In genomic region chr5:96983142-96983541, GRCm38 (mm10) we compare ENCODE assay signal across 14 mouse cellular contexts. TPM values are rescaled to one million over a fixed set of nuclear protein-coding genes. Genes with fewer than 3 reads are reported as not detected.
DNase-seq lines count a peak whose midpoint lies in the region; ATAC-seq and TF ChIP-seq lines count a peak whose summit lies in the region.
"Had no signal": no experiment of that assay in that cellular context is flagged by ENCODE, and none has a peak within 500 bp of the region (broad histone marks: within the 10 kb centered on the region; RNA-seq: fewer than 3 reads in every experiment).

No protein-coding gene starts in this region.

- TF ChIP-seq CTCF in small intestine, adult 2 months (IDR thresholded peaks at IDR 0.05; ENCODE audit: extremely low read depth, insufficient read length, insufficient replicate concordance, low read depth, low read length) = no peak

- no peak for TF ChIP-seq POLR2A in small intestine, adult 2 months (IDR thresholded peaks at IDR 0.05; ENCODE audit: low read depth, low read length)

- no peaks in the 10 kb centered on the region for H3K27me3 ChIP-seq in heart, embryonic 15.5 days
- H3K27me3 ChIP-seq in lung, embryonic 16.5 days (ENCODE audit: control insufficient read depth, insufficient read depth, low read depth, low read length) = no peaks in the 10 kb centered on the region
- no peaks in the 10 kb centered on the region for H3K27me3 ChIP-seq in intestine, embryonic 16.5 days (replicated peaks; ENCODE audit: control insufficient read depth, insufficient read depth, low read length)
- H3K27me3 ChIP-seq in small intestine, adult 2 months (ENCODE audit: control insufficient read depth, insufficient read depth, low read length) = no peaks in the 10 kb centered on the region

- H3K36me3 ChIP-seq in heart, embryonic 15.5 days = no peaks in the 10 kb centered on the region
- H3K36me3 ChIP-seq in lung, embryonic 16.5 days (ENCODE audit: control insufficient read depth, insufficient read depth, low read length) = no peaks in the 10 kb centered on the region
- H3K36me3 ChIP-seq in intestine, embryonic 16.5 days (ENCODE audit: control insufficient read depth, insufficient read depth, low read length) = no peaks in the 10 kb centered on the region
- no peaks in the 10 kb centered on the region for H3K36me3 ChIP-seq in small intestine, adult 2 months (ENCODE audit: control insufficient read depth, insufficient read depth, low read length)
- H3K36me3 ChIP-seq: liver, embryonic 15.5 days had no signal

- peak overlapping the region; percentile 26; the same call in 1 of the 2 replicates for H3K27ac ChIP-seq in heart, embryonic 15.5 days
- H3K27ac ChIP-seq in lung, embryonic 16.5 days (ENCODE audit: low read length) = no peak overlapping the region; the same call in 1 of the 2 replicates
- peak overlapping the region; percentile 5; the same call in 1 of the 2 replicates for H3K27ac ChIP-seq in intestine, embryonic 16.5 days (ENCODE audit: low read length)
- H3K27ac ChIP-seq in small intestine, adult 2 months (ENCODE audit: insufficient read depth, low read depth, low read length) = no peak overlapping the region
- H3K27ac ChIP-seq: liver, embryonic 15.5 days had no signal

- no peak overlapping the region for H3K4me3 ChIP-seq in heart, embryonic 15.5 days
- H3K4me3 ChIP-seq in lung, embryonic 16.5 days (ENCODE audit: low read length) = no peak overlapping the region
- no peak overlapping the region for H3K4me3 ChIP-seq in intestine, embryonic 16.5 days (ENCODE audit: low read length)
- peak overlapping the region; percentile 31; the same call in 1 of the 2 replicates for H3K4me3 ChIP-seq in small intestine, adult 2 months (ENCODE audit: low read depth, low read length)
- H3K4me3 ChIP-seq: erythroblast, embryonic 14.5 days; liver, embryonic 15.5 days had no signal

- H3K9ac ChIP-seq in heart, embryonic 15.5 days = no peak overlapping the region
- H3K9ac ChIP-seq in lung, embryonic 16.5 days (ENCODE audit: low read length) = no peak overlapping the region
- H3K9ac ChIP-seq in intestine, embryonic 16.5 days (ENCODE audit: low read depth, low read length) = no peak overlapping the region
- H3K9ac ChIP-seq: liver, embryonic 15.5 days had no signal

- peak overlapping the region; percentile 40 for H3K4me2 ChIP-seq in heart, embryonic 15.5 days
- H3K4me2 ChIP-seq in lung, embryonic 16.5 days (ENCODE audit: low read depth, low read length) = peak overlapping the region; percentile 38
- no peak overlapping the region for H3K4me2 ChIP-seq in intestine, embryonic 16.5 days (ENCODE audit: low read depth, low read length)
- H3K4me2 ChIP-seq: liver, embryonic 15.5 days had no signal

- 35% methylated on average over 7 of the region's 7 CpGs for WGBS in heart, embryonic 15.5 days
- WGBS in lung, embryonic 16.5 days = 37% methylated on average over 7 of the region's 7 CpGs
- WGBS in intestine, embryonic 16.5 days = 68% methylated on average over 7 of the region's 7 CpGs
- 20% methylated on average over 7 of the region's 7 CpGs for WGBS in small intestine, adult 2 months

- ATAC-seq in heart, embryonic 15.5 days (replicated peaks; ENCODE audit: insufficient number of reproducible peaks, insufficient read depth, low FRiP score, low read depth) = 0 out of 2 replicates have a peak, but pooled peaks have one; percentile 43
- peak; percentile 41 for ATAC-seq in lung, embryonic 16.5 days (ENCODE audit: low read depth)
- ATAC-seq in intestine, embryonic 16.5 days = peak; percentile 58

- DNase-seq in heart, adult 8-10 months (ENCODE audit: low spot score) = no peak
- no peak for DNase-seq in lung, postnatal 36 days
- DNase-seq in cerebellum, adult 8-10 months = no peak
- DNase-seq in gastrocnemius, postnatal 10 days = no peak
- DNase-seq: adrenal gland, adult 2 months; cerebellum, adult 11-12 months; midbrain, embryonic 14.5 days; thymus, postnatal 14 days had no signal

- H3K4me1 ChIP-seq in heart, embryonic 15.5 days (replicated peaks) = peaks cover 17% of the 10 kb centered on the region
- H3K4me1 ChIP-seq in lung, embryonic 16.5 days (replicated peaks; ENCODE audit: control insufficient read depth, insufficient read depth, low read length) = peaks cover 14% of the 10 kb centered on the region
- H3K4me1 ChIP-seq in intestine, embryonic 16.5 days (ENCODE audit: control insufficient read depth, insufficient read depth, low read length) = peaks cover 15% of the 10 kb centered on the region
- H3K4me1 ChIP-seq in small intestine, adult 2 months (ENCODE audit: control insufficient read depth, insufficient read depth, insufficient read length, low read length) = peaks cover 10% of the 10 kb centered on the region

- H3K9me3 ChIP-seq in heart, embryonic 15.5 days (replicated peaks) = no peaks in the 10 kb centered on the region
- no peaks in the 10 kb centered on the region for H3K9me3 ChIP-seq in lung, embryonic 16.5 days (ENCODE audit: control insufficient read depth, low read length)
- H3K9me3 ChIP-seq in intestine, embryonic 16.5 days (ENCODE audit: control insufficient read depth, low read length) = no peaks in the 10 kb centered on the region
- H3K9me3 ChIP-seq: liver, embryonic 15.5 days had no signal

RNA-seq across cellular contexts. Expression of gene Bmp2k, which starts 14.3 kb away (rescaled TPM):
- polyA plus RNA-seq in heart, embryonic 15.5 days (2015; fragmentation: Nextera tagmentation; extraction: Ambion mirVana) = 7.1 and 8.1 TPM in 2 replicates
- total RNA-seq in heart, adult 8-10 months (2022) = 1 to 10 TPM; 6.3 to 6.9 (median 6.6) TPM
- 9.7 and 11.5 TPM in 2 replicates for polyA plus RNA-seq in lung, embryonic 16.5 days (2015; fragmentation: Nextera tagmentation; extraction: Ambion mirVana)
- polyA plus RNA-seq in intestine, embryonic 16.5 days (2015; fragmentation: Nextera tagmentation; extraction: Ambion mirVana) = 12.5 and 17.2 TPM in 2 replicates
- polyA plus RNA-seq in small intestine, adult 2 months (2012; rRNA removed) = 5.9 and 13.0 TPM in 2 replicates
- total RNA-seq in gastrocnemius, postnatal 10 days (2021) = 10 to 100 TPM; 12.6 to 15.1 TPM

Comparison
In these comparisons a context has a peak if more than half of its experiments do, and no peak if none do; other contexts are left out.
1. H3K27ac ChIP-seq: peak in heart, embryonic 15.5 days (single experiment) and intestine, embryonic 16.5 days (single experiment); none in lung, embryonic 16.5 days (single experiment) and small intestine, adult 2 months (single experiment).
2. Peak in every context shown above with its lines, with median percentiles within 50 percentile points of each other: ATAC-seq.